In genomic region chr14:62217971-62218370, GRCm38 (mm10) we compare ENCODE assay signal across 11 mouse cellular contexts.
"Had no signal": no experiment of that assay in that cellular context is flagged by ENCODE, and none has a peak within 500 bp of the region (broad histone marks: within the 10 kb centered on the region; RNA-seq: fewer than 3 reads in every experiment).

No protein-coding gene starts in this region.

- H3K4me2 ChIP-seq: lung, embryonic 15.5 days; midbrain, embryonic 11.5 days; midbrain, embryonic 13.5 days; midbrain, embryonic 15.5 days; neural tube, embryonic 12.5 days; stomach, embryonic 15.5 days had no signal

- DNase-seq: liver, postnatal 0 days; lung, adult 2 months; right cerebral cortex, postnatal 14 days had no signal

- H3K27me3 ChIP-seq: lung, embryonic 15.5 days; megakaryocyte, embryonic 14.5 days; midbrain, embryonic 13.5 days; midbrain, embryonic 15.5 days; neural tube, embryonic 12.5 days; stomach, embryonic 15.5 days had no signal

- H3K36me3 ChIP-seq: lung, embryonic 15.5 days; midbrain, embryonic 13.5 days; midbrain, embryonic 15.5 days; neural tube, embryonic 12.5 days; stomach, embryonic 15.5 days had no signal

- H3K4me1 ChIP-seq: megakaryocyte, embryonic 14.5 days; midbrain, embryonic 13.5 days; midbrain, embryonic 15.5 days; neural tube, embryonic 12.5 days; stomach, embryonic 15.5 days had no signal

- H3K27ac ChIP-seq: midbrain, embryonic 13.5 days; midbrain, embryonic 15.5 days; neural tube, embryonic 12.5 days; stomach, embryonic 15.5 days; stomach, postnatal 0 days had no signal

- ATAC-seq: liver, postnatal 0 days; midbrain, embryonic 13.5 days; midbrain, embryonic 15.5 days had no signal

- H3K9ac ChIP-seq: liver, postnatal 0 days; lung, embryonic 15.5 days; midbrain, embryonic 13.5 days; midbrain, embryonic 15.5 days; neural tube, embryonic 12.5 days; stomach, embryonic 15.5 days had no signal

- H3K9me3 ChIP-seq: lung, embryonic 15.5 days; megakaryocyte, embryonic 14.5 days; midbrain, embryonic 13.5 days; midbrain, embryonic 15.5 days; neural tube, embryonic 12.5 days; stomach, embryonic 15.5 days had no signal

- H3K4me3 ChIP-seq: lung, embryonic 15.5 days; megakaryocyte, embryonic 14.5 days; midbrain, embryonic 13.5 days; midbrain, embryonic 15.5 days; neural tube, embryonic 12.5 days; stomach, embryonic 15.5 days had no signal
